Mouse (Mus musculus): ENCODE data around the gene Mdm2.

DNA sequence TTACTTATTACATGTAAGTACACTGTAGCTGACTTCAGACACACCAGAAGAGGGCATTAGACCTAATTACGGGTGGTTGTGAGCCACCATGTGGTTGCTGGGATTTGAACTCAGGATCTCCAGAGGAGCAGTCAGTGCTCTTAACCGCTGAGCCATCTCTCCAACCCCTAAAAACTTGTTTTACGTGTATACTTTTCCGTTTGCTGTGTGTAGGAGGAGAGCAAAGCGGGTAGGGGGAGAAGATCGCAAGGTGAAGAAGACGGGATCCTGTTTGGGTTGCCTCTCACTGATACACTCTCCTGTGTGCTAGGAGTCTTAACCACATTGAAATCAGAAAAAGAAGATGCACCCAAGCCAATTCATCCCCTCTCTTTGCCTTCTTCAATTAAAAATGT, 56.8 kb downstream of the Mdm2 start:
- no peak for TF ChIP-seq USF1 (IDR thresholded peaks at IDR 0.05; ENCODE audit: low read depth)
- TF ChIP-seq CEBPB (IDR thresholded peaks at IDR 0.05; ENCODE audit: low read depth): no peak
- TF ChIP-seq CTCF (IDR thresholded peaks at IDR 0.05; ENCODE audit: control insufficient read depth, insufficient read depth, insufficient read length): no peak
- TF ChIP-seq MYOD1 (IDR thresholded peaks at IDR 0.05; ENCODE audit: control insufficient read depth, insufficient read length, low read depth): no peak
- TF ChIP-seq MYOG (IDR thresholded peaks at IDR 0.05; ENCODE audit: control insufficient read depth, extremely low read depth, insufficient read length): no peak
- TF ChIP-seq MAX (IDR thresholded peaks at IDR 0.05): no peak
- no peak for TF ChIP-seq FOSL1 (IDR thresholded peaks at IDR 0.05; ENCODE audit: insufficient read depth, low read length, poor library complexity, severe bottlenecking)

All from C2C12 (cell line).